Mouse (Mus musculus) left cerebral cortex, postnatal 36 days (tissue): ENCODE data around the gene Vamp3. TPM values are rescaled to one million over a fixed set of nuclear protein-coding genes. Genes with fewer than 3 reads are reported as not detected.

Source experiments
- DNase-seq, 2 experiments: peaks; one replicate each; pipeline ENCODE4 v3.0.0; 2021 to 2022; ENCODE audit warnings: low spot score in 2 of 2, mixed read lengths in 1 of 2
- intact Hi-C: fragments of 180-260 bp; cut with DNase I; formaldehyde crosslinking; loops from one replicate; pipeline ENCODE4 v1.15.1; 2025
- total RNA-seq, 2 experiments: library from RNA; stranded (reverse); gene quantifications; 2 replicates each; pipeline ENCODE4 v1.2.3; 2021

Vamp3 gene
- 10 to 100 TPM; 30.8 to 31.6 TPM for total RNA-seq

- peak; percentile 98 to 99 for DNase-seq
- intact Hi-C loops = no loop called here
Measured at GRCm38 (mm10) chr4:151057347-151058321, at the start of gene Vamp3. Gene Vamp3 (minus strand): TSS chr4:151057963.

GRCm38 (mm10) chr4:151106468-151106867, 48.7 kb upstream of the Vamp3 start:
- no peak for DNase-seq
- intact Hi-C loops = loop anchor here (2.0 kb wide), 1 partner anchor 34 kb away; no protein-coding TSS in a partner anchor

GRCm38 (mm10) chr4:151105886-151106285, 48.1 kb upstream of the Vamp3 start:
- DNase-seq = no peak
- intact Hi-C loops = loop anchor here (2.0 kb wide), 1 partner anchor 35 kb away; no protein-coding TSS in a partner anchor

GRCm38 (mm10) chr4:151104147-151104546, 46.4 kb upstream of the Vamp3 start:
- intact Hi-C loops = no loop called here
- no peak for DNase-seq

- no peak for DNase-seq
- intact Hi-C loops = no loop called here
Measured at GRCm38 (mm10) chr4:151103646-151104045, 45.9 kb upstream of the Vamp3 start.

- intact Hi-C loops = loop anchor here (5.0 kb wide), 1 partner anchor 40 kb away; no protein-coding TSS in a partner anchor
- DNase-seq = no peak
Measured at GRCm38 (mm10) chr4:151097104-151097438, 39.3 kb upstream of the Vamp3 start.

GRCm38 (mm10) chr4:151096334-151097103, 38.8 kb upstream of the Vamp3 start:
- no peak for DNase-seq

GRCm38 (mm10) chr4:151095207-151095606, 37.4 kb upstream of the Vamp3 start:
- intact Hi-C loops = loop anchor here (5.0 kb wide), 1 partner anchor 42 kb away; no protein-coding TSS in a partner anchor
- DNase-seq = no peak

More at GRCm38 (mm10) chr4:151096334-151097103, 38.8 kb upstream of the Vamp3 start:
- intact Hi-C loops = loop anchor here (5.0 kb wide), 1 partner anchor 41 kb away; no protein-coding TSS in a partner anchor

- intact Hi-C loops = no loop called here
- DNase-seq = no peak
Measured at GRCm38 (mm10) chr4:151089270-151089669, 31.5 kb upstream of the Vamp3 start, which contains the start of gene Gm13090. Gene Gm13090 (plus strand): TSS chr4:151089570.

- intact Hi-C loops = no loop called here
- no peak for DNase-seq
Measured at GRCm38 (mm10) chr4:151088819-151089218, 31.1 kb upstream of the Vamp3 start.

- DNase-seq = no peak
- intact Hi-C loops = no loop called here
Measured at GRCm38 (mm10) chr4:151087358-151087757, 29.6 kb upstream of the Vamp3 start.

GRCm38 (mm10) chr4:151083027-151083426, 25.3 kb upstream of the Vamp3 start:
- intact Hi-C loops = no loop called here
- DNase-seq = no peak

- no peak for DNase-seq
- intact Hi-C loops = no loop called here
Measured at GRCm38 (mm10) chr4:151081977-151082376, 24.2 kb upstream of the Vamp3 start.

GRCm38 (mm10) chr4:151081355-151081754, 23.6 kb upstream of the Vamp3 start:
- intact Hi-C loops = no loop called here
- no peak for DNase-seq

GRCm38 (mm10) chr4:151074817-151075216, 17.1 kb upstream of the Vamp3 start:
- intact Hi-C loops = no loop called here
- no peak for DNase-seq

- intact Hi-C loops = loop anchor here (1.0 kb wide), 1 partner anchor 68 kb away; no protein-coding TSS in a partner anchor
- peak; percentile 58 to 68 for DNase-seq
Measured at GRCm38 (mm10) chr4:151073108-151073744, 15.5 kb upstream of the Vamp3 start.

GRCm38 (mm10) chr4:151070962-151071361, 13.2 kb upstream of the Vamp3 start:
- intact Hi-C loops = no loop called here
- DNase-seq = no peak

GRCm38 (mm10) chr4:151068751-151069150, 11.0 kb upstream of the Vamp3 start:
- intact Hi-C loops = no loop called here
- no peak for DNase-seq

- intact Hi-C loops = no loop called here
- DNase-seq = no peak
Measured at GRCm38 (mm10) chr4:151059566-151059965, 1.8 kb upstream of the Vamp3 start.

GRCm38 (mm10) chr4:151058634-151059033, 871 bp upstream of the Vamp3 start:
- intact Hi-C loops = no loop called here
- no peak for DNase-seq
